Mouse (Mus musculus): Measurements from ENCODE around the gene Cnih3. TPM values are rescaled to one million over a fixed set of nuclear protein-coding genes. Genes with fewer than 3 reads are reported as not detected.

Cnih3 gene
- polyA plus RNA-seq, 1 experiment: 0.37 TPM

DNA sequence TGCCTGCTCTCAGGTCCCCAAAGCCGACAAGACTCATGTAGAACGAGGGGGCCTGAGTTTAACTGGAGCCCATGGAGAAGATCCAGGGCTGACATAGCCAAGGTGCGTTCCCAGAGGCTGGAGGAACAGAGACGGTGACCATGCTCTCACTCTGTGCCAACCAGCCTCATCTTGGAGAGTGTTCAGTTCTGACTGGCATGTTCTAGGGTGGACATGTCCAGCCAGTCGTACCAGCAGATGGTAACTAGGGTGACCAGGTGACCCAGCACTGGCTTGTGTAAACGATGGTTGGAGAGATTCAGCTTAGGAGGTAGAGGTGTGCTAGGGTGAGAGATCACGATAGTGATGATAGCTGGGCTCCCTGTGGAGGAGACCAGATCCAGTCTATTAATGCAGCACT, 50.6 kb downstream of the Cnih3 start:
- no peaks in the 10 kb centered on the region for H3K79me2 ChIP-seq (ENCODE audit: control insufficient read depth, insufficient read depth)
- no peak for TF ChIP-seq TCF12 (IDR thresholded peaks at IDR 0.05; ENCODE audit: insufficient read depth, poor library complexity, severe bottlenecking)
- TF ChIP-seq POLR2AphosphoS2 (IDR thresholded peaks at IDR 0.05; ENCODE audit: insufficient read length, low read depth): no peak
- no peak for TF ChIP-seq REST (IDR thresholded peaks at IDR 0.05; ENCODE audit: insufficient read depth, insufficient read length)
- TF ChIP-seq MYOG (IDR thresholded peaks at IDR 0.05; ENCODE audit: control insufficient read depth in 1 of 3, insufficient read depth in 1 of 3, insufficient read length in 2 of 3, low read depth in 2 of 3): no peak
- TF ChIP-seq TCF3 (IDR thresholded peaks at IDR 0.05; ENCODE audit: insufficient read length, low read depth): no peak
- no peak overlapping the region for H3K4me2 ChIP-seq (ENCODE audit: low read depth)
- no peaks in the 10 kb centered on the region for H3K36me3 ChIP-seq (ENCODE audit: control insufficient read depth, insufficient read depth)
- H3K4me3 ChIP-seq: no peak overlapping the region
- no peaks in the 10 kb centered on the region for H3K27me3 ChIP-seq (ENCODE audit: control insufficient read depth, insufficient read depth, insufficient read length)
- H3ac ChIP-seq (ENCODE audit: control insufficient read depth, insufficient read length): no peak overlapping the region

DNA sequence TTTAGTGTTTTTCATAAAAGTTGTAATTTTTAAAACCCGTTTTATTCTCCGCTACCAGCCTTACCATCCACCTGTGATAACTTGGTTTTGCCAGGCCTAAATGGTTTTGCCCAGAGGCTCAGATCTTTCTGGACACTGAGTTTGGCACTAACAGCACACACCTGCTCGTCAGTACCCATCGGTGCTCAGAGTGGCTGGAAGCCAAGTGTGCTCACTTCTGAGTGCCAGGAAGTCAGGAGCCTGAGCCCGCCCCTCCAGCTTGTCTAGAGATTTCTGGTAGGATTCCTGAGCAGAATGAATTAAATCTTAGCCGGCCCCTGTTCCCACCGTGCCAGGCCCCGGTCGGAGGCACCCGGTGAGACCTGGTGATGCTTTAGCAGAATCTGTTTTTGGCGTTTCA, 54.9 kb downstream of the Cnih3 start:
- H3K4me3 ChIP-seq: no peak overlapping the region
- no peaks in the 10 kb centered on the region for H3K79me2 ChIP-seq (ENCODE audit: control insufficient read depth, insufficient read depth)
- H3ac ChIP-seq (ENCODE audit: control insufficient read depth, insufficient read length): no peak overlapping the region
- H3K36me3 ChIP-seq (ENCODE audit: control insufficient read depth, insufficient read depth): no peaks in the 10 kb centered on the region
- no peak overlapping the region for H3K4me2 ChIP-seq (ENCODE audit: low read depth)
- TF ChIP-seq TCF3 (IDR thresholded peaks at IDR 0.05; ENCODE audit: insufficient read length, low read depth): no peak
- TF ChIP-seq CEBPB (IDR thresholded peaks at IDR 0.05; ENCODE audit: insufficient read depth, poor library complexity, severe bottlenecking): no peak
- TF ChIP-seq REST (IDR thresholded peaks at IDR 0.05; ENCODE audit: insufficient read depth, insufficient read length): no peak
- no peak for TF ChIP-seq POLR2A (IDR thresholded peaks at IDR 0.05; ENCODE audit: insufficient read length, low read depth)
- no peak for TF ChIP-seq POLR2AphosphoS2 (IDR thresholded peaks at IDR 0.05; ENCODE audit: insufficient read length, low read depth)
- no peak for TF ChIP-seq MAX (IDR thresholded peaks at IDR 0.05; ENCODE audit: low read depth)
- TF ChIP-seq E2F4 (IDR thresholded peaks at IDR 0.05; ENCODE audit: insufficient read depth): no peak
- TF ChIP-seq USF1 (IDR thresholded peaks at IDR 0.05; ENCODE audit: low read depth): no peak
- no peak for TF ChIP-seq MYOG (IDR thresholded peaks at IDR 0.05; ENCODE audit: control insufficient read depth in 1 of 3, insufficient read depth in 1 of 3, insufficient read length in 2 of 3, low read depth in 2 of 3)
- H3K27me3 ChIP-seq (ENCODE audit: control insufficient read depth, insufficient read depth, insufficient read length): no peaks in the 10 kb centered on the region

DNA sequence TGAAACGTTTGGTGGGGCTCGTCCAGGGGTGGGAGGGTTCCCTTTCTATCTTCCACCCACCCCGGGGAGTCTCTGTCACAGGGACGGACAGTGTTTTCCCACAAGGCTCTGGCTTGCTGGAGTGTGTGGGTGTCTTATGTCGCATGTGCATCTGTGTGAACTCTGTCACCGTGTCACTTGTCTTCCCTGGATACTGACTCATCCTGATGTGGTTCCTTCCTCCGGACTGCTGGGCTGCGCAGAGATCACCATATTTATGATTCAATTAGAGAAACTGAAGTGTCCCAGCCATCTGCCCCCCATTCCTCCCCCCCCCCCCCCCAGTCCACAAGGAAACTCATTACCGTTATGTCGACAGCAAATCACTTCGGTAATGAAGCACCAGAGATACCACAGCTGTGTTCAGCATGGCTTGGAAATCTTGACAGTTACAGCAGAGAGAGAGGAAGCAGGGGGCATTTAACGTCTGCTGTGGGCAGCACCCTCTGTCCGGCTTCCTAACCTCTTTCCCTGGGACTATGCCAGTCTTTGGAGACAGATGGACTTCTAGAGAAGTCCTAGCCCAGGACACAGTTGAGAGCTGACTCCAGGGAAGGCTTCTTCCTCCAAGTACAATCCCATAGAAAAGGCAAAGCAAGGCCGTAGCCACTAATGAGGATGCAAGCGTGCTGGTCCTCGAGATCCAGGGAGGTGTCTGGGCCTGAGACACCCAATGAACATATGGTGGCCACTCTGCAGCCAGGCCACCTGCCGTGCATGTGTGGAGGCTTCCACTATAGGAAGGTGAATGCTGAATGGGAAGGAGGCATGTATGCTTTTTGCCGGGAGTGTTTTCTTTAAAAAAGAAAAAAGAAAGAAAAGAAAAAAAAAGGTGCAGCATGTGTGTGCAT, 55.9 kb downstream of the Cnih3 start:
- H3K4me3 ChIP-seq: no peak overlapping the region
- TF ChIP-seq REST (IDR thresholded peaks at IDR 0.05; ENCODE audit: insufficient read depth, insufficient read length) (no peak), USF1 (IDR thresholded peaks at IDR 0.05; ENCODE audit: low read depth) (no peak)
- no peak overlapping the region for H3ac ChIP-seq (ENCODE audit: control insufficient read depth, insufficient read length)
- H3K36me3 ChIP-seq (ENCODE audit: control insufficient read depth, insufficient read depth): no peaks in the 10 kb centered on the region
- H3K4me2 ChIP-seq (ENCODE audit: low read depth): no peak overlapping the region
- no peaks in the 10 kb centered on the region for H3K79me2 ChIP-seq (ENCODE audit: control insufficient read depth, insufficient read depth)
- no peaks in the 10 kb centered on the region for H3K27me3 ChIP-seq (ENCODE audit: control insufficient read depth, insufficient read depth, insufficient read length)

DNA sequence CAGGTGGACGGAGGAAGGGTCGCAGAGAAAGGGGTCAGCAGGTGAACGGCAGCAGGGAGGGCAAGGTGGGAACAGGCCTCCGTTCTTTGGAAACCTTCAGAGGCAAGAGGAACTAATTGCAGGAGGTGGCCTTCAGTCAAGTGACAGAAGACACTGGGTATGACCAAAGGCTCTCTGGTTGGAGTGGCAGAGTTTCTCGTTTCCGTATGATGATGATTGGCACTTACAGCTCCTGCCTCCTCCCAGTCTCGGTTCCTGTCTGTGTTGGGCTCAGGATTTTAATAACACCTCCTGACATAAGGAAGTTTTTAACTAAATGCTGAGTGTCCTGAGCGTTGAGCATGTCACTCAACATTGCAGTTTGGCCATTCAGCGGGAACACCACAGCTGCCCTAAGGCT, 57.3 kb downstream of the Cnih3 start:
- TF ChIP-seq POLR2AphosphoS2 (IDR thresholded peaks at IDR 0.05; ENCODE audit: insufficient read length, low read depth) (no peak), POLR2A (IDR thresholded peaks at IDR 0.05; ENCODE audit: insufficient read length, low read depth) (no peak), USF1 (IDR thresholded peaks at IDR 0.05; ENCODE audit: low read depth) (no peak), SRF (IDR thresholded peaks at IDR 0.05; ENCODE audit: control insufficient read depth, insufficient read length, low read depth) (no peak), MAX (IDR thresholded peaks at IDR 0.05; ENCODE audit: low read depth) (no peak), CEBPB (IDR thresholded peaks at IDR 0.05; ENCODE audit: insufficient read depth, poor library complexity, severe bottlenecking) (no peak), REST (IDR thresholded peaks at IDR 0.05; ENCODE audit: insufficient read depth, insufficient read length) (no peak), E2F4 (IDR thresholded peaks at IDR 0.05; ENCODE audit: insufficient read depth) (no peak), MYOD1 (IDR thresholded peaks at IDR 0.05; ENCODE audit: control insufficient read depth in 1 of 3, insufficient read length in 2 of 3, low read depth in 2 of 3) (no peak), TCF12 (IDR thresholded peaks at IDR 0.05; ENCODE audit: insufficient read depth, poor library complexity, severe bottlenecking) (no peak), MYOG (IDR thresholded peaks at IDR 0.05; ENCODE audit: control insufficient read depth in 1 of 3, insufficient read depth in 1 of 3, insufficient read length in 2 of 3, low read depth in 2 of 3) (no peak), TCF3 (IDR thresholded peaks at IDR 0.05; ENCODE audit: insufficient read length, low read depth) (no peak)
- no peaks in the 10 kb centered on the region for H3K27me3 ChIP-seq (ENCODE audit: control insufficient read depth, insufficient read depth, insufficient read length)
- no peak overlapping the region for H3K4me3 ChIP-seq
- H3K36me3 ChIP-seq (ENCODE audit: control insufficient read depth, insufficient read depth): no peaks in the 10 kb centered on the region
- H3K79me2 ChIP-seq (ENCODE audit: control insufficient read depth, insufficient read depth): no peaks in the 10 kb centered on the region
- no peak overlapping the region for H3K4me2 ChIP-seq (ENCODE audit: low read depth)
- no peak overlapping the region for H3ac ChIP-seq (ENCODE audit: control insufficient read depth, insufficient read length)

DNA sequence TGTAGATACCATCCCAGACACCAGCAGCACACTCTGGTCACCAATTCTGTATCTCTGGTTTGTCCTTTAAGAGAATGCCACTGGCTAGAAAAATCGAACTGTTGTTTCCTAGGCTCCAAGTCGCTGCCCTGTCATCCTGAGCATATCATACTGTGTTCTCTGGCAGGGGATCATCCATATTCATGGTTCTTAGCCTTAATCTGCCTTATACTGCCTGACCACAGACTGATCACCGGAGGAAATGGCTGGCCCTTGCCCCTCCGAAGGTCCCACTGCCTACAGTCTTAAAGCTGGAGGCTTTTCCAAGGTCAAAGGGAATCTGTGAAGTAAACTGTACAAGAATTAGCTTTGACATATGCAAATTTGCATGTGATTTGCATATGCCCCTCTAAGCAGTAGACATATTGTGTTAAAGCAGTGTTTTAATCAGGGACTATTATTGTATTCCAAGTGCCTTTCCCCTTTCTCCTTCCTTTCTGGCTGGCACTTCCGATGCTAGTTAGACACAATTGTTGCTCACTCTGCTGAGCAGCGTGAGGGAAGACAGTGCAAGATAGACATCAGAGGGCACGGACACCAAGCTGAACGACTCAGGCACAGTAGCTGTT, 58.3 kb downstream of the Cnih3 start:
- no peak for TF ChIP-seq SRF (IDR thresholded peaks at IDR 0.05; ENCODE audit: control insufficient read depth, insufficient read length, low read depth)
- TF ChIP-seq E2F4 (IDR thresholded peaks at IDR 0.05; ENCODE audit: insufficient read depth): no peak
- TF ChIP-seq POLR2A (IDR thresholded peaks at IDR 0.05; ENCODE audit: insufficient read length, low read depth): no peak
- no peak for TF ChIP-seq CEBPB (IDR thresholded peaks at IDR 0.05; ENCODE audit: insufficient read depth, poor library complexity, severe bottlenecking)
- TF ChIP-seq MYOG (IDR thresholded peaks at IDR 0.05; ENCODE audit: control insufficient read depth in 1 of 3, insufficient read depth in 1 of 3, insufficient read length in 2 of 3, low read depth in 2 of 3): no peak
- TF ChIP-seq REST (IDR thresholded peaks at IDR 0.05; ENCODE audit: insufficient read depth, insufficient read length): no peak
- TF ChIP-seq POLR2AphosphoS2 (IDR thresholded peaks at IDR 0.05; ENCODE audit: insufficient read length, low read depth): no peak
- no peak for TF ChIP-seq TCF3 (IDR thresholded peaks at IDR 0.05; ENCODE audit: insufficient read length, low read depth)
- no peak for TF ChIP-seq USF1 (IDR thresholded peaks at IDR 0.05; ENCODE audit: low read depth)
- no peak for TF ChIP-seq TCF12 (IDR thresholded peaks at IDR 0.05; ENCODE audit: insufficient read depth, poor library complexity, severe bottlenecking)
- TF ChIP-seq MAX (IDR thresholded peaks at IDR 0.05; ENCODE audit: low read depth): no peak
- TF ChIP-seq MYOD1 (IDR thresholded peaks at IDR 0.05; ENCODE audit: control insufficient read depth in 1 of 3, insufficient read length in 2 of 3, low read depth in 2 of 3): no peak
- H3ac ChIP-seq (ENCODE audit: control insufficient read depth, insufficient read length): no peak overlapping the region
- no peaks in the 10 kb centered on the region for H3K36me3 ChIP-seq (ENCODE audit: control insufficient read depth, insufficient read depth)
- H3K4me2 ChIP-seq (ENCODE audit: low read depth): no peak overlapping the region
- H3K79me2 ChIP-seq (ENCODE audit: control insufficient read depth, insufficient read depth): no peaks in the 10 kb centered on the region
- H3K4me3 ChIP-seq: no peak overlapping the region
- no peaks in the 10 kb centered on the region for H3K27me3 ChIP-seq (ENCODE audit: control insufficient read depth, insufficient read depth, insufficient read length)
